Mouse (Mus musculus): ENCODE measurements around the gene Ubac2. TPM values are rescaled to one million over a fixed set of nuclear protein-coding genes. Genes with fewer than 3 reads are reported as not detected.

Gene Ubac2
- polyA plus RNA-seq, 1 experiment = 39.4 TPM

DNA sequence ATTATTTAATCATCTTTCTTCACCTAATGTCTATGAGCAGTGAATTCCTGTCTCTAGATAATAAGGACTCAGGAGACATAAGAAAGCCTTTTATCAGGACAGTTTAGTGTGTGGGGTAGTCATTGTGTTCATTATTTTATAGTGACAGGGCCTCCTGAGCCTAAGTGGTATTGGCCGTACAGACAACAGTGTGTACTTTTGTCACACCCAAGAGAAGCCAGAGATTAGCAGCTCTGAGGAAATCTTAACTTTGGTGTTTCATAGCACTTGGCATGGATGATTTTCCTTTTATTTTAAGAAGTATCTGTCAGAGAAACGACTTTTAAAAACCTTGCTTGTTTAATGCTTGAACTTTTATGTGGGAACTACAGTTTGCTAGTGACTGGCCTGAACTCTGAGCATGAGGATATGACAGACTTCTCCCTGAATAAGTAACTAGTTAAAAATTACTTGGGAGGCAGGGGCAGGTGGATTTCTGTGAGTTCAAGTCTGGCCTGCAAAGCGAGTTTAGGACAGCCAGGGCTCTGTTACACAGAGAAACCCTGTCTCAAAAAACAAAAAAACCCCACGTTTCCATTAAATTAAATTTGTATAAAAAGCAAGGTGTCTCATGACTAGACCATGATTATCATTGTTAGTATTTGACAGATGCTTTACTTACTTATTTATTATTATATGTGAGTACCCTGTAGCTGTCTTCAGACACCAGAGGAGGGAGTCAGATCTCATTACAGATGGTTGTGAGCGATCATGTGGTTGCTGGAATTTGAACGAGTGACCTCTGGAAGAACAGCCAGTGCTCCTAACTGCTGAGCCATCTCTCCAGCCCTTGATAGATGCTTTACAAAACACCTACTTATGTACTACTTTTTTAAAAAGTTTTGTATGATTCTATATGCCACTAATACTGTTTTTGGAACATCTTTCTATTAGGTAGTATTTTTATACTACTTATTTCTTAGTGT lies 18.0 kb downstream of the Ubac2 start:
- no peak for DNase-seq (ENCODE audit: low read depth)
- TF ChIP-seq POLR2A (IDR thresholded peaks at IDR 0.05; ENCODE audit: borderline replicate concordance, extremely low read depth, insufficient read depth, insufficient read length, poor library complexity, severe bottlenecking) (no peak), CTCF (IDR thresholded peaks at IDR 0.05; ENCODE audit: borderline replicate concordance, extremely low read depth, insufficient read depth, insufficient read length) (no peak)

DNA sequence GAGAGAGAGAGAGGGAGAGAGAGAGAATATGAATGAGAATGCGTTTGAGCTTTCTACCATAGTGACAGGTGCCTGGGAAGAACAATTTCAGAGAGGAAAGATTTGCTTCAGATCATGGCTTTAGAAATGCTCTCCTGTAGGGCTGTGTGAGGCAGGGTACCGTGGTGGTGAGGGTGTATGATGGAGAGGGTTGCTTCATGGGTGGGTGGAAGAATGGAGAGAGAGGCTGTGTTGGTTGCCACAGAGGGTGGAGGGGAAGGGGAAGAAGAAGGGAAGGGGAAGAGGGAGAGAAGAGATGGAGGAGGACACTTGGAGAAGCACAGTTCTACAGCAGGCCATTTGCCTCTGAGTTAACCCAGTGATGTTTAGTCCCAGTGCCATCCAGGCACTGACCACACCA lies 19.4 kb downstream of the Ubac2 start:
- TF ChIP-seq CTCF (IDR thresholded peaks at IDR 0.05; ENCODE audit: borderline replicate concordance, extremely low read depth, insufficient read depth, insufficient read length) (no peak), POLR2A (IDR thresholded peaks at IDR 0.05; ENCODE audit: borderline replicate concordance, extremely low read depth, insufficient read depth, insufficient read length, poor library complexity, severe bottlenecking) (no peak)
- DNase-seq (ENCODE audit: low read depth) = no peak

DNA sequence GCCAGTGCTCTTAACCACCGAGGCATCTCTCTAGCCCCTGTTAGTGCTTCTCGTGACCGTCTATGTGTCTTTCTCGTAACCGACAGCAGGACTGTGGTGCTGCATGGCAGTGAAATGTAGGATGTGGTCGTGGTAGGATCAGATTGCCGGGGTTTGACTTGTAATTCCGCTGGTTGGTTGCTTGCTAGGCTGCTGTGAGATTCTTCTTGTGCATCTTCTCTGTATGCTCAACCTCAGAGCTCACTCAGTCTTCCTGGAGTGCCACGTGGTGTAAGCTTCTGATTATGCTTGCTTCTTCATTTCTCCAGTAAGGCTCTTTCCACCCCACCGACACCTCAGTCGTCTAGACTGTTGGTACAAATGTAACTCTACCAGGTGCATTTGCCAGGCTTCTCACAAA lies 20.1 kb downstream of the Ubac2 start:
- no peak for TF ChIP-seq CTCF (IDR thresholded peaks at IDR 0.05; ENCODE audit: borderline replicate concordance, extremely low read depth, insufficient read depth, insufficient read length)
- no peak for TF ChIP-seq POLR2A (IDR thresholded peaks at IDR 0.05; ENCODE audit: borderline replicate concordance, extremely low read depth, insufficient read depth, insufficient read length, poor library complexity, severe bottlenecking)
- no peak for DNase-seq (ENCODE audit: low read depth)

DNA sequence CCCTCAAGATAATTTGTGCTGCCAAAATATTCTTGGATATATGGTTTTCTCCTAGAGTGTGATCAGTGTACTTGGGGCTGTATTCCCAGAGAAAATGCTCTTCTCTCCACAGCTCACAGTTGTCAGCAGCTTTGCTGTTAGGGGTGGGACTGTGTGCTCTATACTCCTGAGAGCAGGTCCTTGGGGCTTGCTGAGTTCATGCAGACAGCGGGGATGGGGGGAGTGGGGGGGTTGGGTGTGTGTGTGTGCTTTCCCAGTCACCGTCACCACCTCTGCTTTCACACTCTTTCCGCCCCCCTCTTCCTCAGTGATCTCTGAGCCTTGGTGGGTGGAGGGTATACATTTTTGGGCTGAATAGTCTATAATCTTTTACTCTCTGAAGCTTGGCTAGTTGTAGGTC lies 20.7 kb downstream of the Ubac2 start:
- no peak for DNase-seq (ENCODE audit: low read depth)
- no peak for TF ChIP-seq POLR2A (IDR thresholded peaks at IDR 0.05; ENCODE audit: borderline replicate concordance, extremely low read depth, insufficient read depth, insufficient read length, poor library complexity, severe bottlenecking)
- TF ChIP-seq CTCF (IDR thresholded peaks at IDR 0.05; ENCODE audit: borderline replicate concordance, extremely low read depth, insufficient read depth, insufficient read length) = no peak

DNA sequence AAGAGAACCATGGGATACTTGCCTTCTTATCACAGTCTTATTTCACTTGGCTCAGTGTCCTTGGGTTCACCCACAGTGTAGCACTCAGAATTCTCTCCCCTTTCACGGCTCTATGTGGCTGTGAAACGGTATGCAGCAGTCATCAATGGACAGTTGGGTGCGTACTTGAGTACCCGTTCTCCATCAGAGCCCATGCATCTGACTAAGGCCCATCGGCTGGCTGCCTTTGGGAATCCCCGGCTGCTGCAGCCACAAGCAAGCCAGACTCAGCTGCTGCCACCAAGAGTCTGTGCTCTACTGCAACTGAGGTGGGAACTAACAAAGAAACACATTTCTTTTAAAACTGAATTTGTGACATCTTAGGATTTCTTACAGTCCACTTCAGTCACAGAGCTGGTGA lies 23.1 kb downstream of the Ubac2 start:
- TF ChIP-seq CTCF (IDR thresholded peaks at IDR 0.05; ENCODE audit: borderline replicate concordance, extremely low read depth, insufficient read depth, insufficient read length) = no peak
- TF ChIP-seq POLR2A (IDR thresholded peaks at IDR 0.05; ENCODE audit: borderline replicate concordance, extremely low read depth, insufficient read depth, insufficient read length, poor library complexity, severe bottlenecking) = no peak
- DNase-seq (ENCODE audit: low read depth) = no peak

DNA sequence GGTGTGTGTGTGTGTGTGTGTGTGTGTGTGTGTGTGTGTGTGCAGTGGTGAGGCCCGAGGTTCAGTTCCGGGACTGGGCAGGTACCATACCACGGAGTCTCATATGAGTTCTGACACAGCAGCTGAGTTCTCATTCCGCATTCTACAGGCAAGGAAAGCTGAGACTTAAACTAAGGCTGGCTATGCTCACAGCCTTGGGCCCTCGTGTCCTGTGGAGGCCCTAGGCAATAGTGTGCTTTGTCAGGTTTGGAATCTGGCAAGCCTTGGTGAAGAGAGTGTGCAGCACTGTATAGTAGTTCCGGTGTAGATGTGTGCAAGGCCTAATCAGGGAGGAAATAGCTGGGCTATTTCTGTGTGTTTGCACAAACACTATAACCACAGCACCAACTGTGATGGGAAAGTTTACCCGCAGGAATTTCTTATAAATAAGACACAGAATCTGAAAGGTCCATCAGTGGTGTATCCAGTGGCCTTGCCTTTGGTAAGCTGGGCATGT lies 25.0 kb downstream of the Ubac2 start:
- no peak for DNase-seq (ENCODE audit: low read depth)
- no peak for TF ChIP-seq POLR2A (IDR thresholded peaks at IDR 0.05; ENCODE audit: borderline replicate concordance, extremely low read depth, insufficient read depth, insufficient read length, poor library complexity, severe bottlenecking)
- TF ChIP-seq CTCF (IDR thresholded peaks at IDR 0.05; ENCODE audit: borderline replicate concordance, extremely low read depth, insufficient read depth, insufficient read length) = no peak

DNA sequence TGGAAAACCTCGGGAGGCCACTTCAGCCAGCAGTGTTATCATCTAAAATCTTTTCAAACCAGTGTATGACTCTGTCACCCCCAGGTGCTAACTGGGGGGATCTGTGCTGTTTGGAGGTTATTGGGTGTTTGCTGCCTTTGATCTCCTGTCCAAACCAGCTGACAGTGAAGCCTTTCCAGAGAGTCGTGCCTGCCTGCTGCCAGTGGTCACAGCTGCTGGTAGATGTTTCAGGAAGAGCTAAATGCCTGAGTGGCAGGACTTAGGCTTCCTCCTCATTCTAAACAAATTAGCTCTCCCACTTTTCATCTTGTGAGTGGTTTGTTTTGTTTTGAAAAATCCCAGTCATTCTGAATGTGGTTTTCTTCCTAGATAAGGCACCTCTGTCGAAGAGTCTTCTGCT lies 26.3 kb downstream of the Ubac2 start:
- no peak for TF ChIP-seq CTCF (IDR thresholded peaks at IDR 0.05; ENCODE audit: borderline replicate concordance, extremely low read depth, insufficient read depth, insufficient read length)
- no peak for TF ChIP-seq POLR2A (IDR thresholded peaks at IDR 0.05; ENCODE audit: borderline replicate concordance, extremely low read depth, insufficient read depth, insufficient read length, poor library complexity, severe bottlenecking)
- DNase-seq (ENCODE audit: low read depth) = no peak

DNA sequence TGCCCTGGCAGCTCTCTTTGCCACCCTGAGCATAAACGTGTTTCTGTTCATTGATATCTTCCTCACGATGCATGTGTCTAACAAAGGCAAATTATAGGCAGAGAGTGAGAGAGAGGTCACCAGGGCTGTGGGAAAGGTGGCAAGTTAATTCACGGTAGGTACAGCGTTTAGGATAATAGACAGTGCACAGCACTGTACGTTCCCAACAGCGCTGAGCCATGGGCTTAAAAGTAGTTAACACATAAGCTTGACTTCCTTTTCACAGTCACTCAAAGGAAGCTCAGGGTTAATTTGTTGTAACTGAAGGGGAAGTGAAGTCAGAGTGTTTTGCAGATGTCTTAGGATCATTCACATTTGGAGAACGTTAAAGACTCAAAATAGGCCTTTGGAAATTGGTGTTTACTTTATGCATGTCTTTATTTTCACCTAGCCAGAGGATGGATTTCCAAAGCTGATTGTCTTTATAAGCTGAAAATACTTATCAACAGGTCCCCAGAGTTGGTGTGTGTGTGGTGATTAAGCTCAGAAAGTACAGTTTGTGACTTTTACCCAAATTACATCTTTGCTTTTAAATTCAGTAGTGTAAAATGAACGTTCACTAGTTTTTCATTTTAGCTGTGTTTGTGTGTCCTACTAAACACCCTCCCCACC lies 28.0 kb downstream of the Ubac2 start:
- no peak for DNase-seq (ENCODE audit: low read depth)
- no peak for TF ChIP-seq CTCF (IDR thresholded peaks at IDR 0.05; ENCODE audit: borderline replicate concordance, extremely low read depth, insufficient read depth, insufficient read length)
- TF ChIP-seq POLR2A (IDR thresholded peaks at IDR 0.05; ENCODE audit: borderline replicate concordance, extremely low read depth, insufficient read depth, insufficient read length, poor library complexity, severe bottlenecking) = no peak

DNA sequence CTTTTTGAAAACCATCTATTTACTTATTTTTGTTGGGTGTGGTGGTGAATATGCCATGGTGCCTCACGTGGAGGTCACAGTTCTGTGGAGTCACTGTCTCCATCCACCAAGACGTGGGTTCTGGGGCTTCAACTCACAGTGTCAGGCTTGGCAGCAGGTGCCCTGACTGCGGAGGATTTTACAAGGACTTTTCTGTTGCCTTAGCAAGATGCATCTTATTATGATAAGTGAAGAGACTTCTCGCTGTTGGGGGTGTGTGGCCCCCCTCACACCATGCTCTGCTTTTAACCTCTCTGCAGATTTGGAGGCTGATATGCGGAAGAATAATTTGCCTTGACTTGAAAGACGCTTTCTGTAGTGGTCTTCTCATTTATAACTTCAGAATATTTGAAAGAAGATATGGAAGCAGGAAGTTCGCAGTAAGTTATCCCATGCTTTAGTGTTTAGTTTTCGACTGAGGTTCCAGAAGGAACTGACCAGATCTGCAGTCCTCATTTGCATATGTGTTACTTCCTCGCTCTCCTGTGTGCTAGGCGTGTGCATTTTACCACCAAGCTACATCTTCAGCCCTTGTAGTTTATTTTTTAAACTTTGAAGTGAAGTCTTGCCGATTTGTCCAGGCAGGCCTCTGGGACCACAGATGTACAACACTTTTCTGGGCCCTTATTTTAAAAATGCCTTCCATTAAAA lies 28.7 kb downstream of the Ubac2 start:
- TF ChIP-seq CTCF (IDR thresholded peaks at IDR 0.05; ENCODE audit: borderline replicate concordance, extremely low read depth, insufficient read depth, insufficient read length) (no peak), POLR2A (IDR thresholded peaks at IDR 0.05; ENCODE audit: borderline replicate concordance, extremely low read depth, insufficient read depth, insufficient read length, poor library complexity, severe bottlenecking) (no peak)
- DNase-seq (ENCODE audit: low read depth) = no peak

DNA sequence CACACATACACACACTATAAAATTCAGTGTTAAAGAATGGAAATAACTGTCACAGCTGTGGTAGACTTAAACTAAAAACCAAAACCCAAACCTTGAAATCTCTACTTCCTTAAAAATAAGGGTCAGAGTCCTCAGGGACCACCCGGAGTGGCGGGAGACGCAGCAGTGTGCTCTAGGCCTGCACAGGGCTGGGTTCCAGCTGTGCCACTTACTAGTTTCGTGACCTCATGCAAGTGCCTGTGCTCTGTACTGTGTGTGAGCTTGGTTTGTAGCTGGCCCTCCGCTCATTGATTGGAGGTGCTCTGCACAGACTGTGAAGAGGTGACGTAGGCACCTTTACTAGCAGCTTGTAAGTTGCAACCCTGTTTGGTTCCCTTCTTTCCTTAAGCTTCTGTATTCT lies 31.4 kb downstream of the Ubac2 start:
- no peak for DNase-seq (ENCODE audit: low read depth)
- TF ChIP-seq CTCF (IDR thresholded peaks at IDR 0.05; ENCODE audit: borderline replicate concordance, extremely low read depth, insufficient read depth, insufficient read length) (no peak), POLR2A (IDR thresholded peaks at IDR 0.05; ENCODE audit: borderline replicate concordance, extremely low read depth, insufficient read depth, insufficient read length, poor library complexity, severe bottlenecking) (no peak)

DNA sequence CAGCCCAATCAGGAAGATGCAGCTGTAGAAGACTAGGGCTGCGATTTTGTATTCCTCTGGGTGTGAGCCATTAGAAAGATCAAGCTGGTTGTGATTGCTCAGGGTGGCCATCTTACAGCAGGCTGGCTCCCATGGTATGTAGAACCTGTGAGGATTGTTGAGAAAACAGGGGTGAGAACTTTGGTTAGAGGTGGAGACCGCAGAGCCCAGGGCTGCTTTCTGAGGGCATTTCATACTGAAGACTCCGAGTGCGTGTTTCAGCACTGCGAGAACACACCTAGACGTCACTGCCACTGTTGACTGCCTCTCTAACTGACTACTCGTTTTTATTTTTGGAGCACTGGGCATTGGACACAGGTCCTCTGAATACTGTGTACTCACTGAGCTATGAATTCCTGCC lies 34.1 kb downstream of the Ubac2 start:
- DNase-seq (ENCODE audit: low read depth) = no peak
- TF ChIP-seq CTCF (IDR thresholded peaks at IDR 0.05; ENCODE audit: borderline replicate concordance, extremely low read depth, insufficient read depth, insufficient read length) = no peak
- TF ChIP-seq POLR2A (IDR thresholded peaks at IDR 0.05; ENCODE audit: borderline replicate concordance, extremely low read depth, insufficient read depth, insufficient read length, poor library complexity, severe bottlenecking) = no peak

All from brain, embryonic 14.5 days (tissue).